Mouse (Mus musculus) MEL (cell line): ENCODE data around the gene Itpr3.

Experiments used
- CHD1 ChIP-seq: IDR thresholded peaks from 2 replicates; pipeline ENCODE4 v1.6.1; 2012; ENCODE audit warnings: low read depth, mild to moderate bottlenecking, inconsistent platforms, low read length, improper control_type of control experiment
- ELF1 ChIP-seq: IDR thresholded peaks from 2 replicates; pipeline ENCODE4 v1.6.1; 2014; ENCODE audit warnings: low read depth, mild to moderate bottlenecking, inconsistent platforms, low read length, improper control_type of control experiment, moderate library complexity

DNA sequence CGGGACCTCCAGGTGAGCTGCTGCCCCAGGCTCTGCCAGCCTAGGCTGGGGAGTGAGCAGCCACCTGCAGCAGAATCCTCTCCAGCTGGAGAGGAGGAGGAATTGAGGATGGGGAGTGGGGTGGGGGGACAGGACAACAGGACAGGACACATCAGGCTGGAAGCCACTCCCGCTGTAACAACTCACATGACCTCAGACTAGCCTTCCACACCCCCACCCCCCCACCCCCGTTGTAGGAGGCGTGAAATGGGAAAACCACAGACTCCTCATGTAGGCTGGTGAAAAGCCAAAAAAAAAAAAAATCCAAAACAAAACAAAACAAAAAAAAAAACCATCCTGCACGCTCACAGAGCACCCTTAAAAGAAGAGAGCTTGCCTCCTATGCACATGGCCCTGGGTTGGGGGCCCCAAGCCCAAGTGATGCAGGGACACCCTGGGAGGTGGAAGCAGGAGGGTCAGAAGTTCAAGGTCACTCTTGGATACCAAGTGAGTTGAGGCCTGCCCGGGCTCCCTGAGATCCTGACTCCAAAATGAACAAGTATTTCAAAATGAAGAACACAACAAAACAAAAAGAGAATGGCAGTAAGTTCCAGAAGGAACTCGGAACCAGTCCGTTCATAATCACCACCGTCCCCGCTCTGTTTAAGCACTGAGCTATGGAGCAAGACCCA, 17.5 kb upstream of the Itpr3 start:
- no peak for TF ChIP-seq ELF1
- no peak for TF ChIP-seq CHD1
